8 mouse cellular contexts compared by ENCODE assay signal in genomic region chr11:121702895-121703618, GRCm38 (mm10). TPM values are rescaled to one million over a fixed set of nuclear protein-coding genes. Genes with fewer than 3 reads are reported as not detected.
DNase-seq lines count a peak whose midpoint lies in the region; ATAC-seq lines count a peak whose summit lies in the region.

No protein-coding gene starts in this region.

- under 1% methylated on average over 40 of the region's 40 CpGs for WGBS in forebrain, embryonic 10.5 days
- under 1% methylated on average over 40 of the region's 40 CpGs for WGBS in heart, embryonic 14.5 days
- WGBS in liver, embryonic 13.5 days (ENCODE audit: insufficient replicate concordance) = 1% methylated on average over 40 of the region's 40 CpGs

- H3K27ac ChIP-seq in forebrain, embryonic 10.5 days = peak overlapping the region; percentile 65
- peak overlapping the region; percentile 6 to 61; a peak in 2 of 4 replicates for H3K27ac ChIP-seq in heart, embryonic 14.5 days (replicated peaks in 1 of 2; ENCODE audit: control insufficient read depth in 1 of 2, insufficient read depth in 1 of 2, low read depth in 2 of 2, low read length in 2 of 2)
- H3K27ac ChIP-seq in liver, embryonic 13.5 days = no peak overlapping the region

- peak overlapping the region; percentile 65 for H3K4me3 ChIP-seq in forebrain, embryonic 10.5 days
- H3K4me3 ChIP-seq in heart, embryonic 14.5 days (ENCODE audit: control insufficient read depth in 1 of 2, insufficient read depth in 1 of 2, low read depth in 1 of 2, low read length in 2 of 2) = peak overlapping the region; percentile 60 to 82
- H3K4me3 ChIP-seq in liver, embryonic 13.5 days (replicated peaks) = peak overlapping the region; percentile 61

- no peaks in the 10 kb centered on the region for H3K9me3 ChIP-seq in forebrain, embryonic 10.5 days
- H3K9me3 ChIP-seq in heart, embryonic 14.5 days (ENCODE audit: control insufficient read depth, low read length) = no peaks in the 10 kb centered on the region
- no peaks in the 10 kb centered on the region for H3K9me3 ChIP-seq in liver, embryonic 13.5 days (replicated peaks)

- H3K27me3 ChIP-seq in forebrain, embryonic 10.5 days (ENCODE audit: poor library complexity, severe bottlenecking) = peaks cover 63% of the 10 kb centered on the region
- H3K27me3 ChIP-seq in heart, embryonic 14.5 days (ENCODE audit: control insufficient read depth, insufficient read depth, low read length) = peaks cover 6% of the 10 kb centered on the region; the same call in 1 of the 2 replicates
- H3K27me3 ChIP-seq in liver, embryonic 13.5 days = peaks cover 75% of the 10 kb centered on the region

- 0 out of 2 replicates have a peak, but pooled peaks have one; percentile 6 for ATAC-seq in heart, embryonic 14.5 days (ENCODE audit: insufficient number of reproducible peaks, insufficient read depth, low FRiP score, low read depth)
- no peak for ATAC-seq in liver, embryonic 13.5 days (ENCODE audit: low read depth)

- peak; percentile 70 for DNase-seq in 3134 (ENCODE audit: extremely low read depth, insufficient read length, low spot score)
- peak; percentile 71 for DNase-seq in adrenal gland, postnatal 10 days
- peak; percentile 34 for DNase-seq in forebrain, embryonic 10.5 days (ENCODE audit: extremely low spot score, low spot score)
- DNase-seq in kidney, postnatal 10 days = peak; percentile 85
- no peak for DNase-seq in liver, embryonic 13.5 days
- DNase-seq in naive thymus-derived CD4-positive, alpha-beta T cell, adult 2 months (ENCODE audit: low read depth) = peak; percentile 75
- peak; percentile 32 for DNase-seq in testis, postnatal 14 days (ENCODE audit: low spot score)

- H3K9ac ChIP-seq in heart, embryonic 14.5 days (ENCODE audit: low read length) = peak overlapping the region; percentile 76
- peak overlapping the region; percentile 61 for H3K9ac ChIP-seq in liver, embryonic 13.5 days

- H3K4me2 ChIP-seq in heart, embryonic 14.5 days (ENCODE audit: low read length) = peak overlapping the region; percentile 83
- H3K4me2 ChIP-seq in liver, embryonic 13.5 days = peak overlapping the region; percentile 74

- H3K36me3 ChIP-seq in forebrain, embryonic 10.5 days (replicated peaks) = no peaks in the 10 kb centered on the region
- H3K36me3 ChIP-seq in heart, embryonic 14.5 days (ENCODE audit: control insufficient read depth, insufficient read depth, low read length) = no peaks in the 10 kb centered on the region
- H3K36me3 ChIP-seq in liver, embryonic 13.5 days = no peaks in the 10 kb centered on the region

- peaks cover 27% of the 10 kb centered on the region for H3K4me1 ChIP-seq in forebrain, embryonic 10.5 days
- H3K4me1 ChIP-seq in heart, embryonic 14.5 days (ENCODE audit: control insufficient read depth in 2 of 2, insufficient read depth in 2 of 2, low read length in 2 of 2) = peaks cover 0 to 6% of the 10 kb centered on the region in 2 experiments; a peak in 2 of 4 replicates
- H3K4me1 ChIP-seq in liver, embryonic 13.5 days (replicated peaks) = peaks cover 4% of the 10 kb centered on the region; the same call in 1 of the 2 replicates

RNA-seq across cellular contexts. Expression of gene Metrnl, which starts 1.7 kb away (rescaled TPM):
- 10 to 100 TPM; 15.2 to 34.8 TPM for total RNA-seq in adrenal gland, postnatal 10 days (2021)
- 3.6 and 4.0 TPM in 2 replicates for polyA plus RNA-seq in forebrain, embryonic 10.5 days (2016; fragmentation: Nextera tagmentation; extraction: Ambion mirVana)
- polyA plus RNA-seq in heart, embryonic 14.5 days (2014; fragmentation: Nextera tagmentation; extraction: Ambion mirVana) = 18.1 and 20.1 TPM in 2 replicates
- 3.5 and 3.7 TPM in 2 replicates for polyA plus RNA-seq in liver, embryonic 13.5 days (2015; fragmentation: Nextera tagmentation; extraction: Ambion mirVana)

RNA-seq across cellular contexts. Expression of gene B3gntl1, which starts 30.1 kb away (rescaled TPM):
- total RNA-seq in adrenal gland, postnatal 10 days (2021) = 1 to 10 TPM; 6.1 to 9.9 TPM
- 6.6 and 7.7 TPM in 2 replicates for polyA plus RNA-seq in forebrain, embryonic 10.5 days (2016; fragmentation: Nextera tagmentation; extraction: Ambion mirVana)
- 6.3 and 7.0 TPM in 2 replicates for polyA plus RNA-seq in heart, embryonic 14.5 days (2014; fragmentation: Nextera tagmentation; extraction: Ambion mirVana)
- 1.9 and 2.1 TPM in 2 replicates for polyA plus RNA-seq in liver, embryonic 13.5 days (2015; fragmentation: Nextera tagmentation; extraction: Ambion mirVana)
